Mouse (Mus musculus) heart, postnatal 0 days (tissue): ENCODE measurements around the gene Pbx4.

Experiments
- CTCF ChIP-seq: IDR thresholded peaks from 2 replicates; pipeline ENCODE4 v1.5.1; 2016; ENCODE audit warnings: antibody characterized with exemption, control low read depth, low read depth
- EP300 ChIP-seq: IDR thresholded peaks from 2 replicates; pipeline ENCODE4 v1.6.1; 2016; ENCODE audit warnings: antibody characterized with exemption, low read depth

- no peak for TF ChIP-seq EP300
- TF ChIP-seq CTCF, result no peak
These were observed 56.1 kb downstream of the Pbx4 start for GRCm38 (mm10) chr8:69888244-69888866.
